Mouse (Mus musculus): ENCODE data around the gene Ercc6.

- TF ChIP-seq CTCF (IDR thresholded peaks at IDR 0.05; ENCODE audit: insufficient read depth, low read depth, low read length): no peak
- no peak for TF ChIP-seq POLR2A (IDR thresholded peaks at IDR 0.05; ENCODE audit: insufficient read depth, low read depth, low read length)
These were observed 15.7 kb downstream of the Ercc6 start for GRCm38 (mm10) chr14:32529036-32529435.

Data from olfactory bulb, adult 2 months (tissue).